Mouse (Mus musculus) stomach, postnatal 0 days (tissue): ENCODE measurements at regions not wholly inside any gene's neighbourhood (a gene's known extent, or its start where the extent isn't known, plus 50 kb on each side); places are given as distances from the start of the nearest gene placed in this dataset.
A peak's percentile ranks its signal among the peaks of the same experiment; 100 is the strongest.

Source experiments
- ATAC-seq: fragments of 200-750 bp; cut with Nextera tagmentation; 2 replicates; pipeline ENCODE4 v1.8.0; 2017; ENCODE audit not compliant: low FRiP score, low TSS enrichment
- DNase-seq: peaks from one replicate; pipeline ENCODE4 v3.0.0-alpha.2; 2016; ENCODE audit warnings: low spot score
- H3K27ac ChIP-seq: fragments of 300-500 bp; sonication (generic); replicated peaks from 2 replicates; pipeline ENCODE4 v1.5.1; 2014; ENCODE audit warnings: mild to moderate bottlenecking, control low read depth
- H3K27me3 ChIP-seq: fragments of 300-500 bp; sonication (generic); 2 replicates; pipeline ENCODE4 v1.6.1; 2014; ENCODE audit warnings: low read length; ENCODE audit not compliant: control insufficient read depth, insufficient read depth
- H3K36me3 ChIP-seq: fragments of 300-500 bp; sonication (generic); 2 replicates; pipeline ENCODE4 v1.6.1; 2014; ENCODE audit warnings: low read length, mixed read lengths; ENCODE audit not compliant: control insufficient read depth, insufficient read depth
- H3K4me1 ChIP-seq: fragments of 300-500 bp; sonication (generic); replicated peaks from 2 replicates; pipeline ENCODE4 v1.6.1; 2014; ENCODE audit warnings: antibody characterized with exemption; ENCODE audit not compliant: control insufficient read depth, insufficient read depth
- H3K4me2 ChIP-seq: fragments of 300-500 bp; sonication (generic); replicated peaks from 2 replicates; pipeline ENCODE4 v1.6.1; 2014; ENCODE audit warnings: low read depth, mild to moderate bottlenecking, control low read depth, moderate library complexity
- H3K4me3 ChIP-seq: fragments of 300-500 bp; sonication (generic); 2 replicates; pipeline ENCODE4 v1.5.1; 2014; ENCODE audit warnings: low read depth, low read length, control low read depth
- H3K9ac ChIP-seq: fragments of 300-500 bp; sonication (generic); 2 replicates; pipeline ENCODE4 v1.6.1; 2014; ENCODE audit warnings: mild to moderate bottlenecking, low read length, control low read depth, mixed read lengths
- H3K9me3 ChIP-seq: fragments of 300-500 bp; sonication (generic); 2 replicates; pipeline ENCODE4 v1.6.1; 2016; ENCODE audit warnings: low read length; ENCODE audit not compliant: control insufficient read depth
- CTCF ChIP-seq: IDR thresholded peaks from 2 replicates; pipeline ENCODE4 v1.5.1; 2016; ENCODE audit warnings: antibody characterized with exemption, low read depth, mild to moderate bottlenecking, moderate library complexity
- EP300 ChIP-seq: optimal IDR thresholded peaks from 2 replicates; pipeline ENCODE3; 2016; ENCODE audit warnings: antibody characterized with exemption
- WGBS: fragments of 180-500 bp; shearing (Covaris S2); extraction: QIAGEN DNeasy Blood & Tissue Kit; methylation state at CpG from one replicate; pipeline ENCODE4 v1.1.7; 2014; 5-methylcytosine and 5-hydroxymethylcytosine counted together

GRCm38 (mm10) chr4:127421927-127422450, 64.0 kb upstream of the Gjb5 start:
- H3K4me1 ChIP-seq, result no peaks in the 10 kb centered on the region
- no peak overlapping the region for H3K9ac ChIP-seq
- no peaks in the 10 kb centered on the region for H3K9me3 ChIP-seq
- ATAC-seq, result no peak
- TF ChIP-seq EP300, result no peak
- H3K27me3 ChIP-seq, result no peaks in the 10 kb centered on the region
- DNase-seq, result no peak
- H3K36me3 ChIP-seq, result no peaks in the 10 kb centered on the region
- no peak overlapping the region for H3K4me3 ChIP-seq
- WGBS, result 85% methylated on average over 6 of the region's 6 CpGs
- H3K27ac ChIP-seq, result no peak overlapping the region
- no peak overlapping the region for H3K4me2 ChIP-seq

- TF ChIP-seq EP300, result no peak
- no peak for TF ChIP-seq CTCF
- DNase-seq (no peak), ATAC-seq (no peak)
- Histone ChIP-seq H3K4me1 (no peaks in the 10 kb centered on the region), H3K4me3 (no peak overlapping the region), H3K27me3 (no peaks in the 10 kb centered on the region), H3K4me2 (no peak overlapping the region), H3K36me3 (no peaks in the 10 kb centered on the region), H3K9ac (no peak overlapping the region), H3K9me3 (no peaks in the 10 kb centered on the region), H3K27ac (no peak overlapping the region)
- 78% methylated on average over 5 of the region's 5 CpGs for WGBS
Observed at GRCm38 (mm10) chr4:127421129-127421528, 63.1 kb upstream of the Gjb5 start.

GRCm38 (mm10) chr4:127419786-127420120, 61.8 kb upstream of the Gjb5 start:
- DNase-seq, result no peak
- H3K27me3 ChIP-seq, result no peaks in the 10 kb centered on the region
- H3K4me1 ChIP-seq, result no peaks in the 10 kb centered on the region
- H3K9ac ChIP-seq, result no peak overlapping the region
- ATAC-seq, result no peak
- no peak overlapping the region; the same call in 1 of the 2 replicates for H3K4me2 ChIP-seq
- H3K27ac ChIP-seq, result peak overlapping the region; percentile 14; the same call in 1 of the 2 replicates
- TF ChIP-seq CTCF (no peak), EP300 (no peak)
- no peaks in the 10 kb centered on the region for H3K9me3 ChIP-seq
- WGBS, result 18% methylated on average over 8 of the region's 8 CpGs
- no peak overlapping the region for H3K4me3 ChIP-seq
- no peaks in the 10 kb centered on the region for H3K36me3 ChIP-seq

- no peaks in the 10 kb centered on the region for H3K4me1 ChIP-seq
- no peak overlapping the region; the same call in 1 of the 2 replicates for H3K4me2 ChIP-seq
- H3K4me3 ChIP-seq, result no peak overlapping the region
- DNase-seq, result no peak
- H3K27ac ChIP-seq, result peak overlapping the region; percentile 14; the same call in 1 of the 2 replicates
- H3K9ac ChIP-seq, result no peak overlapping the region
- no peaks in the 10 kb centered on the region for H3K9me3 ChIP-seq
- 9% methylated on average over 22 of the region's 22 CpGs for WGBS
- no peaks in the 10 kb centered on the region for H3K36me3 ChIP-seq
- no peaks in the 10 kb centered on the region for H3K27me3 ChIP-seq
- no peak for ATAC-seq
- TF ChIP-seq EP300 (no peak), CTCF (no peak; the same call in 1 of the 2 replicates)
Observed at GRCm38 (mm10) chr4:127419062-127419785, 61.2 kb upstream of the Gjb5 start.

GRCm38 (mm10) chr4:127416906-127417305, 58.9 kb upstream of the Gjb5 start:
- 0 out of 2 replicates have a peak overlapping the region, but pooled peaks have one; percentile 24 for H3K27ac ChIP-seq
- no peaks in the 10 kb centered on the region for H3K4me1 ChIP-seq
- no peak overlapping the region for H3K9ac ChIP-seq
- H3K4me2 ChIP-seq, result peak overlapping the region; percentile 44
- TF ChIP-seq CTCF (no peak), EP300 (no peak)
- DNase-seq, result peak; percentile 34
- no peaks in the 10 kb centered on the region for H3K27me3 ChIP-seq
- H3K4me3 ChIP-seq, result peak overlapping the region; percentile 15; the same call in 1 of the 2 replicates
- no peaks in the 10 kb centered on the region for H3K9me3 ChIP-seq
- 17% methylated on average over 7 of the region's 7 CpGs for WGBS
- ATAC-seq, result peak; percentile 65; the same call in 1 of the 2 replicates
- no peaks in the 10 kb centered on the region for H3K36me3 ChIP-seq
